Mouse (Mus musculus) neural tube, embryonic 14.5 days (tissue): Measurements from ENCODE around the gene Emc6. TPM values are rescaled to one million over a fixed set of nuclear protein-coding genes. Genes with fewer than 3 reads are reported as not detected.

Source experiments
- ATAC-seq: fragments of 200-750 bp; cut with Nextera tagmentation; 2 replicates; pipeline ENCODE4 v1.8.0; 2017; ENCODE audit warnings: low read depth, mild to moderate bottlenecking, moderate TSS enrichment, moderate library complexity
- H3K27ac ChIP-seq: fragments of 300-500 bp; sonication (generic); 2 replicates; pipeline ENCODE4 v1.5.1; 2014; ENCODE audit warnings: low read depth, mild to moderate bottlenecking, control low read depth, low read length, moderate library complexity, mixed read lengths
- H3K27me3 ChIP-seq: fragments of 300-500 bp; sonication (generic); 2 replicates; pipeline ENCODE4 v1.6.1; 2014; ENCODE audit warnings: low read length; ENCODE audit not compliant: control insufficient read depth, insufficient read depth
- H3K36me3 ChIP-seq: fragments of 300-500 bp; sonication (generic); 2 replicates; pipeline ENCODE4 v1.6.1; 2014; ENCODE audit warnings: low read length, mixed read lengths; ENCODE audit not compliant: control insufficient read depth, insufficient read depth
- H3K4me1 ChIP-seq: fragments of 300-500 bp; sonication (generic); 2 replicates; pipeline ENCODE4 v1.6.1; 2014; ENCODE audit warnings: low read length; ENCODE audit not compliant: control insufficient read depth, insufficient read depth
- H3K4me2 ChIP-seq: fragments of 300-500 bp; sonication (generic); 2 replicates; pipeline ENCODE4 v1.6.1; 2014; ENCODE audit warnings: mild to moderate bottlenecking, low read depth, low read length, control low read depth
- H3K4me3 ChIP-seq: fragments of 300-500 bp; sonication (generic); 2 replicates; pipeline ENCODE4 v1.5.1; 2014; ENCODE audit warnings: low read depth, low read length, control low read depth, mixed read lengths
- H3K9ac ChIP-seq: fragments of 300-500 bp; sonication (generic); replicated peaks from 2 replicates; pipeline ENCODE4 v1.6.1; 2014; ENCODE audit warnings: low read depth, mild to moderate bottlenecking, control low read depth, low read length, mixed read lengths
- H3K9me3 ChIP-seq: fragments of 300-500 bp; sonication (generic); 2 replicates; pipeline ENCODE4 v1.6.1; 2016; ENCODE audit warnings: low read length; ENCODE audit not compliant: control insufficient read depth
- WGBS: fragments of 180-500 bp; shearing (Covaris S2); extraction: QIAGEN DNeasy Blood & Tissue Kit; methylation state at CpG from one replicate; pipeline ENCODE4 v1.1.7; 2014; 5-methylcytosine and 5-hydroxymethylcytosine counted together
- polyA plus RNA-seq: library from polyadenylated mRNA; unstranded; fragments of >200 nt; fragmentation: Nextera tagmentation; extraction: Ambion mirVana; gene quantifications from 2 replicates; pipeline ENCODE4 v1.2.1, GENCODE M21; 2014

The Emc6 gene
- 147 and 158 TPM in 2 replicates for polyA plus RNA-seq

- Histone ChIP-seq H3K4me1 (peaks cover 17% of the 10 kb centered on the region), H3K4me2 (peak within 1 kb of the TSS; percentile 79), H3K4me3 (peak within 1 kb of the TSS; percentile 83), H3K27ac (peak within 1 kb of the TSS; percentile 87), H3K27me3 (no peaks in the 10 kb centered on the region), H3K36me3 (0 out of 2 replicates have a peak, but pooled peaks cover under 1% of the 10 kb centered on the region), H3K9me3 (no peaks in the 10 kb centered on the region), H3K9ac (peak within 1 kb of the TSS; percentile 88)
- ATAC-seq: peak; percentile 98
- under 1% methylated on average over 81 of the region's 81 CpGs for WGBS
These were observed at the start of gene Emc6, which contains the start of gene Tax1bp3 for GRCm38 (mm10) chr11:73176608-73177508. Gene Emc6 (minus strand): TSS chr11:73177037. Gene Tax1bp3 (plus strand): TSS chr11:73177083.

GRCm38 (mm10) chr11:73225856-73226255, 49.0 kb upstream of the Emc6 start:
- Histone ChIP-seq H3K4me3 (no peak overlapping the region), H3K9ac (no peak overlapping the region), H3K9me3 (no peaks in the 10 kb centered on the region), H3K4me2 (no peak overlapping the region), H3K36me3 (no peaks in the 10 kb centered on the region), H3K27ac (no peak overlapping the region), H3K27me3 (no peaks in the 10 kb centered on the region), H3K4me1 (no peaks in the 10 kb centered on the region)
- 90% methylated on average over 6 of the region's 6 CpGs for WGBS
- ATAC-seq: no peak

- Histone ChIP-seq H3K27ac (no peak overlapping the region), H3K9me3 (no peaks in the 10 kb centered on the region), H3K4me1 (no peaks in the 10 kb centered on the region), H3K9ac (no peak overlapping the region), H3K4me2 (no peak overlapping the region), H3K4me3 (no peak overlapping the region), H3K27me3 (no peaks in the 10 kb centered on the region), H3K36me3 (no peaks in the 10 kb centered on the region)
- WGBS: 76% methylated on average over 2 of the region's 2 CpGs
- no peak for ATAC-seq
These were observed 47.1 kb upstream of the Emc6 start for GRCm38 (mm10) chr11:73223966-73224365.

GRCm38 (mm10) chr11:73222846-73223245, 46.0 kb upstream of the Emc6 start:
- Histone ChIP-seq H3K4me2 (no peak overlapping the region), H3K27me3 (no peaks in the 10 kb centered on the region), H3K4me3 (no peak overlapping the region), H3K9ac (no peak overlapping the region), H3K9me3 (no peaks in the 10 kb centered on the region), H3K36me3 (no peaks in the 10 kb centered on the region), H3K4me1 (no peaks in the 10 kb centered on the region), H3K27ac (no peak overlapping the region)
- 47% methylated on average over 5 of the region's 5 CpGs for WGBS
- ATAC-seq: no peak

GRCm38 (mm10) chr11:73220651-73221050, 43.8 kb upstream of the Emc6 start:
- Histone ChIP-seq H3K27me3 (no peaks in the 10 kb centered on the region), H3K9ac (no peak overlapping the region), H3K9me3 (no peaks in the 10 kb centered on the region), H3K4me3 (no peak overlapping the region), H3K4me2 (no peak overlapping the region), H3K27ac (no peak overlapping the region), H3K4me1 (no peaks in the 10 kb centered on the region), H3K36me3 (no peaks in the 10 kb centered on the region)
- ATAC-seq: no peak
- 93% methylated on average over 1 of the region's 1 CpGs for WGBS

- WGBS: 72% methylated on average over 2 of the region's 2 CpGs
- no peak for ATAC-seq
- Histone ChIP-seq H3K9ac (no peak overlapping the region), H3K4me2 (no peak overlapping the region), H3K36me3 (no peaks in the 10 kb centered on the region), H3K4me3 (no peak overlapping the region), H3K9me3 (no peaks in the 10 kb centered on the region), H3K27me3 (no peaks in the 10 kb centered on the region), H3K27ac (no peak overlapping the region), H3K4me1 (no peaks in the 10 kb centered on the region)
These were observed 42.8 kb upstream of the Emc6 start for GRCm38 (mm10) chr11:73219671-73220070.

- no peak overlapping the region for H3K4me3 ChIP-seq
- WGBS: 71% methylated on average over 3 of the region's 3 CpGs
- no peaks in the 10 kb centered on the region for H3K9me3 ChIP-seq
- no peak overlapping the region for H3K27ac ChIP-seq
- no peak overlapping the region for H3K4me2 ChIP-seq
- H3K4me1 ChIP-seq: no peaks in the 10 kb centered on the region
- H3K36me3 ChIP-seq: no peaks in the 10 kb centered on the region
- ATAC-seq: no peak
- no peaks in the 10 kb centered on the region for H3K27me3 ChIP-seq
- no peak overlapping the region for H3K9ac ChIP-seq
These were observed 37.1 kb upstream of the Emc6 start for GRCm38 (mm10) chr11:73213956-73214355.

GRCm38 (mm10) chr11:73207621-73208020, 30.8 kb upstream of the Emc6 start:
- WGBS: 100% methylated on average over 2 of the region's 2 CpGs
- H3K4me2 ChIP-seq: no peak overlapping the region
- H3K9me3 ChIP-seq: no peaks in the 10 kb centered on the region
- H3K36me3 ChIP-seq: no peaks in the 10 kb centered on the region
- no peak overlapping the region for H3K9ac ChIP-seq
- H3K27ac ChIP-seq: no peak overlapping the region
- no peak overlapping the region for H3K4me3 ChIP-seq
- H3K4me1 ChIP-seq: no peaks in the 10 kb centered on the region
- no peak for ATAC-seq
- H3K27me3 ChIP-seq: no peaks in the 10 kb centered on the region

- H3K4me2 ChIP-seq: no peak overlapping the region
- no peak overlapping the region for H3K9ac ChIP-seq
- ATAC-seq: no peak
- H3K36me3 ChIP-seq: no peaks in the 10 kb centered on the region
- H3K9me3 ChIP-seq: no peaks in the 10 kb centered on the region
- no peak overlapping the region for H3K27ac ChIP-seq
- no peaks in the 10 kb centered on the region for H3K4me1 ChIP-seq
- WGBS: 79% methylated on average over 7 of the region's 7 CpGs
- no peak overlapping the region for H3K4me3 ChIP-seq
- no peaks in the 10 kb centered on the region for H3K27me3 ChIP-seq
These were observed 28.4 kb upstream of the Emc6 start for GRCm38 (mm10) chr11:73205194-73205593.
